ENCODE assay signal across 8 mouse cellular contexts in genomic region chr15:96700766-96701165, GRCm38 (mm10). TPM values are rescaled to one million over a fixed set of nuclear protein-coding genes. Genes with fewer than 3 reads are reported as not detected.
A peak's percentile ranks its signal among the peaks of the same experiment; 100 is the strongest.
DNase-seq lines count a peak whose midpoint lies in the region; ATAC-seq lines count a peak whose summit lies in the region.

No protein-coding gene starts in this region.

- DNase-seq in heart, adult 8-10 months (ENCODE audit: low spot score): no peak
- no peak for DNase-seq in embryonic facial prominence, embryonic 10.5 days (ENCODE audit: low spot score)
- DNase-seq in midbrain, embryonic 14.5 days: no peak
- DNase-seq in ovary, adult 18-20 months (ENCODE audit: low spot score): no peak
- no peak for DNase-seq in layer of hippocampus, adult 18-20 months (ENCODE audit: low spot score in 2 of 2)
- no peak for DNase-seq in adrenal gland, adult 2 months

- H3K4me3 ChIP-seq in heart, embryonic 12.5 days: no peak overlapping the region
- peak overlapping the region; percentile 96 for H3K4me3 ChIP-seq in embryonic facial prominence, embryonic 10.5 days
- peak overlapping the region; percentile 82; the same call in 1 of the 2 replicates for H3K4me3 ChIP-seq in hindbrain, embryonic 15.5 days
- no peak overlapping the region for H3K4me3 ChIP-seq in midbrain, embryonic 14.5 days (replicated peaks; ENCODE audit: low read depth, low read length)

- peaks cover 24% of the 10 kb centered on the region for H3K4me1 ChIP-seq in heart, embryonic 12.5 days (replicated peaks)
- H3K4me1 ChIP-seq in embryonic facial prominence, embryonic 10.5 days: peaks cover 35% of the 10 kb centered on the region
- peaks cover 33% of the 10 kb centered on the region for H3K4me1 ChIP-seq in hindbrain, embryonic 15.5 days (replicated peaks)
- peaks cover 25% of the 10 kb centered on the region for H3K4me1 ChIP-seq in midbrain, embryonic 14.5 days (ENCODE audit: control insufficient read depth, insufficient read depth, low read length)

- no peaks in the 10 kb centered on the region for H3K9me3 ChIP-seq in heart, embryonic 12.5 days (replicated peaks)
- no peaks in the 10 kb centered on the region for H3K9me3 ChIP-seq in embryonic facial prominence, embryonic 10.5 days
- no peaks in the 10 kb centered on the region for H3K9me3 ChIP-seq in hindbrain, embryonic 15.5 days
- no peaks in the 10 kb centered on the region for H3K9me3 ChIP-seq in midbrain, embryonic 14.5 days (ENCODE audit: control insufficient read depth, low read length)

- H3K4me2 ChIP-seq in heart, embryonic 12.5 days: peak overlapping the region; percentile 79
- peak overlapping the region; percentile 78 for H3K4me2 ChIP-seq in hindbrain, embryonic 15.5 days
- peak overlapping the region; percentile 87 for H3K4me2 ChIP-seq in midbrain, embryonic 14.5 days (ENCODE audit: low read length)

- peak overlapping the region; percentile 99 for H3K27ac ChIP-seq in heart, embryonic 12.5 days (ENCODE audit: poor library complexity, severe bottlenecking)
- peak overlapping the region; percentile 100 for H3K27ac ChIP-seq in embryonic facial prominence, embryonic 10.5 days (replicated peaks)
- H3K27ac ChIP-seq in hindbrain, embryonic 15.5 days (replicated peaks): peak overlapping the region; percentile 99
- H3K27ac ChIP-seq in midbrain, embryonic 14.5 days (replicated peaks; ENCODE audit: low read depth, low read length): peak overlapping the region; percentile 100; the same call in 1 of the 2 replicates

- no peak for ATAC-seq in heart, embryonic 12.5 days (ENCODE audit: insufficient number of reproducible peaks, low FRiP score)
- no peak for ATAC-seq in hindbrain, embryonic 15.5 days (ENCODE audit: low FRiP score, low read depth)
- no peak for ATAC-seq in midbrain, embryonic 14.5 days (ENCODE audit: low FRiP score, low TSS enrichment)

- H3K9ac ChIP-seq in heart, embryonic 12.5 days: peak overlapping the region; percentile 99
- H3K9ac ChIP-seq in hindbrain, embryonic 15.5 days: 0 out of 2 replicates have a peak overlapping the region, but pooled peaks have one; percentile 97
- H3K9ac ChIP-seq in midbrain, embryonic 14.5 days (replicated peaks; ENCODE audit: low read length): no peak overlapping the region

- peaks cover 24% of the 10 kb centered on the region for H3K36me3 ChIP-seq in heart, embryonic 12.5 days
- H3K36me3 ChIP-seq in embryonic facial prominence, embryonic 10.5 days (replicated peaks): peaks cover 29% of the 10 kb centered on the region
- H3K36me3 ChIP-seq in hindbrain, embryonic 15.5 days: 0 out of 2 replicates have a peak, but pooled peaks cover 4% of the 10 kb centered on the region
- peaks cover 27% of the 10 kb centered on the region for H3K36me3 ChIP-seq in midbrain, embryonic 14.5 days (ENCODE audit: control insufficient read depth, insufficient read depth, low read length)

- H3K27me3 ChIP-seq in heart, embryonic 12.5 days (replicated peaks): no peaks in the 10 kb centered on the region
- H3K27me3 ChIP-seq in embryonic facial prominence, embryonic 10.5 days (replicated peaks; ENCODE audit: low read depth, poor library complexity, severe bottlenecking): no peaks in the 10 kb centered on the region
- H3K27me3 ChIP-seq in hindbrain, embryonic 15.5 days: no peaks in the 10 kb centered on the region
- no peaks in the 10 kb centered on the region for H3K27me3 ChIP-seq in midbrain, embryonic 14.5 days (ENCODE audit: control insufficient read depth, insufficient read depth, low read length)

- 35% methylated on average over 13 of the region's 13 CpGs for WGBS in heart, embryonic 12.5 days
- WGBS in embryonic facial prominence, embryonic 10.5 days: 29% methylated on average over 13 of the region's 13 CpGs
- 34% methylated on average over 13 of the region's 13 CpGs for WGBS in hindbrain, embryonic 15.5 days
- WGBS in midbrain, embryonic 14.5 days: 35% methylated on average over 13 of the region's 13 CpGs

RNA-seq across cellular contexts. Expression of gene Slc38a2, which starts 1.2 kb away (rescaled TPM):
- polyA plus RNA-seq in heart, embryonic 12.5 days (2016; fragmentation: Nextera tagmentation; extraction: Ambion mirVana): 154 and 161 TPM in 2 replicates
- total RNA-seq in heart, adult 8-10 months (2022): 100 to 1,000 TPM in 2 of 4 experiments, 10 to 100 TPM in 2; 90.5 to 215 (median 150) TPM
- 179 TPM in 2 replicates for polyA plus RNA-seq in embryonic facial prominence, embryonic 10.5 days (2016; fragmentation: Nextera tagmentation; extraction: Ambion mirVana)
- polyA plus RNA-seq in hindbrain, embryonic 15.5 days (2015; fragmentation: Nextera tagmentation; extraction: Ambion mirVana): 102 and 108 TPM in 2 replicates
- polyA plus RNA-seq in midbrain, embryonic 14.5 days (2014; fragmentation: Nextera tagmentation; extraction: Ambion mirVana): 131 and 159 TPM in 2 replicates
- total RNA-seq in layer of hippocampus, adult 18-20 months (2021): 10 to 100 TPM; 85.1 to 88.2 TPM
- total RNA-seq in adrenal gland, adult 2 months (2021): 100 to 1,000 TPM; 113 to 208 TPM
- polyA plus RNA-seq in adrenal gland, adult 2 months (2012; rRNA removed): 20.4 and 30.4 TPM in 2 replicates

RNA-seq across cellular contexts. Expression of gene Slc38a1, which starts 58.1 kb away (rescaled TPM):
- polyA plus RNA-seq in heart, embryonic 12.5 days (2016; fragmentation: Nextera tagmentation; extraction: Ambion mirVana): 93.0 and 99.8 TPM in 2 replicates
- total RNA-seq in heart, adult 8-10 months (2022): 1 to 10 TPM; 3.5 to 7.9 (median 6.1) TPM
- 120 and 124 TPM in 2 replicates for polyA plus RNA-seq in embryonic facial prominence, embryonic 10.5 days (2016; fragmentation: Nextera tagmentation; extraction: Ambion mirVana)
- polyA plus RNA-seq in hindbrain, embryonic 15.5 days (2015; fragmentation: Nextera tagmentation; extraction: Ambion mirVana): 134 and 138 TPM in 2 replicates
- 147 and 150 TPM in 2 replicates for polyA plus RNA-seq in midbrain, embryonic 14.5 days (2014; fragmentation: Nextera tagmentation; extraction: Ambion mirVana)
- 10 to 100 TPM; 77.6 to 84.1 TPM for total RNA-seq in layer of hippocampus, adult 18-20 months (2021)
- 10 to 100 TPM; 25.3 to 29.1 TPM for total RNA-seq in adrenal gland, adult 2 months (2021)
- 4.4 and 6.5 TPM in 2 replicates for polyA plus RNA-seq in adrenal gland, adult 2 months (2012; rRNA removed)

Comparison
In these comparisons a context has a peak if more than half of its experiments do, and no peak if none do; other contexts are left out.
1. H3K4me3 ChIP-seq: peak in embryonic facial prominence, embryonic 10.5 days (single experiment) and hindbrain, embryonic 15.5 days (single experiment); none in heart, embryonic 12.5 days (single experiment) and midbrain, embryonic 14.5 days (single experiment).
2. RNA of gene Slc38a1, which starts 58.1 kb away (polyA plus RNA-seq): 147 to 150 TPM in midbrain, embryonic 14.5 days, 134 to 138 TPM in hindbrain, embryonic 15.5 days, 120 to 124 TPM in embryonic facial prominence, embryonic 10.5 days and 93.0 to 99.8 TPM in heart, embryonic 12.5 days; 4.4 to 6.5 TPM in adrenal gland, adult 2 months; every median in the first group is over 10 times any median in the second.
3. Peak in every context shown above with its lines, with median percentiles within 50 percentile points of each other: H3K27ac ChIP-seq and H3K4me2 ChIP-seq.